Mouse (Mus musculus) heart, adult 2 months (tissue): ENCODE data around the gene Mtrr.

ENCODE experiments used
- CTCF ChIP-seq: fragments of 200-600 bp; IDR thresholded peaks from 2 replicates; pipeline ENCODE4 v1.8.1; 2022; ENCODE audit warnings: antibody characterized with exemption, mild to moderate bottlenecking, moderate library complexity
- POLR2A ChIP-seq: fragments of 200-500 bp; IDR thresholded peaks from 2 replicates; pipeline ENCODE4 v1.6.1; 2011; ENCODE audit warnings: mild to moderate bottlenecking, low read depth, low read length, control low read depth; ENCODE audit not compliant: insufficient read depth

DNA sequence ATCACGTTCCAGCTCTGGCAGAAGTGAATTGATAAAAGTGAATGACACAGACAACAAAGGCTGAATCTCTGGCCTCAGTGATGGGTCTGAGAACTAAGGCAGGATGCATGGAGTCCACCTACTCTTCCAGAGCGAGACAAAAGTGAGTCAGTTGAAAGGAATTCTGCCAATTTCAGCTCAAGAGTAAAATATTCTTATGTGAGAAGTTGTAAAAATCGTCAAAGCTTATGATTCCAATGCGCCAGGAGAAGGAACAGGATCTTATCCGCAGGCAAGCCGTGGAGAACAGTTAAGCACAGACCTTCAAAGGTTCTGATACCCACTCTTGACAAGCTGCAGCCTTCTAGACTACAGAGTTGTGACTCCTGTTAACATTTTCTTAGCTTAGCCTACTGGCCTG, 21.1 kb upstream of the Mtrr start:
- no peak for TF ChIP-seq CTCF
- no peak for TF ChIP-seq POLR2A
